Mouse (Mus musculus): ENCODE results near the gene Grm8.
"Not testable (repeated sequence)": the region's sequence is repeated elsewhere in the genome, so short reads cannot be mapped to it uniquely, and the experiment has no call there.

The Grm8 gene

DNA sequence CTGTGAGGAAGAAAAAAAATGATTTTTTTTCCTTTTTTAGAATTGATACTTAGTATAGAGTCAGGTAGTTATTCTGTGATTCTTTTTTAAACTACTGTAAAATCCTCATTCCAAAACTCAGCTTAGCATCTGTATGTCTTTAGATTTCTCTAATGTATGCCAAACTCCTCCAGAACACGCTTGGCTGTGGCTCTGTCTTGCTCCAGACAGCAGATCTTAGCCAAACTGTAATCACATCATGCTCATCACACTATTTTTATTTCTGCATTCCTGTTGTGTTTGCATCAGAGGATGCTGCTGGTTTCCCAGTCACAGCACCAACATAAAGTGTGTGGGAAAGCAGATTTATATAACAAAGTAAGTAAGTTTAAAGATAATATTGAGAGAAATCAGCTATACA lies 249.2 kb downstream of the Grm8 start:
- Histone ChIP-seq H3K27me3 (ENCODE audit: control insufficient read depth, insufficient read depth, low read length, poor library complexity, severe bottlenecking) (no peaks in the 10 kb centered on the region), H3K36me3 (ENCODE audit: control insufficient read depth, insufficient read depth, low read length, poor library complexity, severe bottlenecking) (no peaks in the 10 kb centered on the region)
- DNase-seq (ENCODE audit: low read depth, low spot score), result no peak

- no peak for DNase-seq (ENCODE audit: low read depth, low spot score)
- H3K27me3 ChIP-seq (ENCODE audit: control insufficient read depth, insufficient read depth, low read length, poor library complexity, severe bottlenecking), result no peaks in the 10 kb centered on the region
- no peaks in the 10 kb centered on the region for H3K36me3 ChIP-seq (ENCODE audit: control insufficient read depth, insufficient read depth, low read length, poor library complexity, severe bottlenecking)
Observed at GRCm38 (mm10) chr6:27849644-27850043, 285.3 kb downstream of the Grm8 start.

DNA sequence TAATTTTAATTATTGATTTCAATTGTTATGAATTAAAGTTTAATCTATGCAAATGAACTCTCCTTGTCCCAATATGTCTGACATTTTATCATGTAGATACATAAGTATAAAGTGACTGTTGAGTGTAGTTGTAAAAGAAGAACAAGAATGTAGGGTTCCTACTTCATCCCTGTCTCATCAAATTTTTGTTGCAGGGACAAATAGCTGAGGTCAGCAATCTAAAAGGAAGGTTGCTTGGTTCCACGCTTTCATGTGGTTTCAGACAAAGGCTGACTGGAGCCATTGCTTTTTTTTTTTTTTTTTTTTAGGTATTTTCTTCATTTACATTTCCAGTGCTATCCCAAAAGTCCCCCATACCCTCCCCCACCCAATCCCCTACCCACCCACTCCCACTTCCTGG lies 298.8 kb downstream of the Grm8 start:
- DNase-seq (ENCODE audit: low read depth, low spot score), result no peak
- H3K36me3 ChIP-seq (ENCODE audit: control insufficient read depth, insufficient read depth, low read length, poor library complexity, severe bottlenecking), result no peaks in the 10 kb centered on the region

GRCm38 (mm10) chr6:27819735-27820134 lies 315.2 kb downstream of the Grm8 start:
- H3K27me3 ChIP-seq (ENCODE audit: control insufficient read depth, insufficient read depth, low read length, poor library complexity, severe bottlenecking); DNase-seq (ENCODE audit: low read depth, low spot score); H3K36me3 ChIP-seq (ENCODE audit: control insufficient read depth, insufficient read depth, low read length, poor library complexity, severe bottlenecking): not testable (repeated sequence)

More for the DNA sequence above, 298.8 kb downstream of the Grm8 start:
- no peaks in the 10 kb centered on the region for H3K27me3 ChIP-seq (ENCODE audit: control insufficient read depth, insufficient read depth, low read length, poor library complexity, severe bottlenecking)

GRCm38 (mm10) chr6:27812789-27813188 lies 322.2 kb downstream of the Grm8 start:
- Histone ChIP-seq H3K36me3 (ENCODE audit: control insufficient read depth, insufficient read depth, low read length, poor library complexity, severe bottlenecking) (no peaks in the 10 kb centered on the region), H3K27me3 (ENCODE audit: control insufficient read depth, insufficient read depth, low read length, poor library complexity, severe bottlenecking) (no peaks in the 10 kb centered on the region)
- DNase-seq (ENCODE audit: low read depth, low spot score), result no peak

DNA sequence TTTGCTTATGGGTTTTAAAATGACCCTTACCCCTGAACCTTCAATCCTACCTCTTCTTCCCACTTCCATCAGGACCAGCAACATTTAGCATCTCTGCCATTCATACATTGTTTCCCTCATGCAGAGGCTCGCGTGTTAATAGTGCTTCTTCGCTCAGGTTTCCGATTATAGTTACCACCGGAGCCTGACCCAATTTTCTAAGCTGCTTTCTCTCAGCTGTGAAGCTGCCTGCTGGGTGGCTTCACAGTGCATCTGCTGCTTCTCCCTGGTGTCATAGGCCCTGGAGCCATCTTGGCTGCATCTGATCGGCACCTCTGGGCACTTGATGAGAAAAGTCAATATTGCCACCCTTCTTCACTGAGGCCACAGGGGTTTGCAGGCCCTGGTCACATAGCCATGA lies 325.0 kb downstream of the Grm8 start:
- no peak for DNase-seq (ENCODE audit: low read depth, low spot score)
- Histone ChIP-seq H3K36me3 (ENCODE audit: control insufficient read depth, insufficient read depth, low read length, poor library complexity, severe bottlenecking) (no peaks in the 10 kb centered on the region), H3K27me3 (ENCODE audit: control insufficient read depth, insufficient read depth, low read length, poor library complexity, severe bottlenecking) (no peaks in the 10 kb centered on the region)

GRCm38 (mm10) chr6:27806741-27807140 lies 328.2 kb downstream of the Grm8 start:
- H3K36me3 ChIP-seq (ENCODE audit: control insufficient read depth, insufficient read depth, low read length, poor library complexity, severe bottlenecking), result no peaks in the 10 kb centered on the region
- DNase-seq (ENCODE audit: low read depth, low spot score), result no peak
- no peaks in the 10 kb centered on the region for H3K27me3 ChIP-seq (ENCODE audit: control insufficient read depth, insufficient read depth, low read length, poor library complexity, severe bottlenecking)

DNA sequence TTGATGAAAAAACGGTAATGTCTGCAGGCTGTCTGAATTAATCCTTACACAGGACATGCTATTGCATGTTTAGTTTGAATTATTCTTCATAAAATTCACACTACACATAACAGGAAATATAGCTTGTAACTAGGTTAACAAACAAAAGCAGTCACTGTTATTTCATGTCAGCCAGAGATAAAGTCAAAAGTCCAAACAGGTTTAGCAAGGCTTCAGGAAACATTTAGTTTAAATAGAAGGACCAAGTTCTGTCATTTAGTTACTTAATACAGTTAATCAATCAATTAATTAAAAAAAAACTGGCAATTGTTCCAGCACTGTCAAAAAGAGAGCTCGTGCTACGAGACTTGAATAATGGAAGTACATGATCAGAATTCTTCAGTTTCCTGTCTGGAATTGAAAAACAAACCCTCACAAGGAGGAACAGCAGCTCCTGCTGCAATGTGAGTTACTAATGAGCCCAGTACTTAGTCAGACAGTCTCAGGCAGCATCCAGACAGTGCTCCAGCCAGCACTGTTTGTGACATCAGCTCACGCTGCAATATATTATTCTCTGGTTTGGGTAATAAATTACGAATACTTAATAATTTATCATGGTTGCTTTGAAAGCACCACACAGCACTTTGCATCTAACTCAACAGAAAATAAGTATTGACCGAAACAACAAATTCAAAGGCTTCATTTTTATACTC lies 334.0 kb downstream of the Grm8 start:
- no peak for DNase-seq (ENCODE audit: low read depth, low spot score)
- H3K36me3 ChIP-seq (ENCODE audit: control insufficient read depth, insufficient read depth, low read length, poor library complexity, severe bottlenecking), result no peaks in the 10 kb centered on the region
- no peaks in the 10 kb centered on the region for H3K27me3 ChIP-seq (ENCODE audit: control insufficient read depth, insufficient read depth, low read length, poor library complexity, severe bottlenecking)

DNA sequence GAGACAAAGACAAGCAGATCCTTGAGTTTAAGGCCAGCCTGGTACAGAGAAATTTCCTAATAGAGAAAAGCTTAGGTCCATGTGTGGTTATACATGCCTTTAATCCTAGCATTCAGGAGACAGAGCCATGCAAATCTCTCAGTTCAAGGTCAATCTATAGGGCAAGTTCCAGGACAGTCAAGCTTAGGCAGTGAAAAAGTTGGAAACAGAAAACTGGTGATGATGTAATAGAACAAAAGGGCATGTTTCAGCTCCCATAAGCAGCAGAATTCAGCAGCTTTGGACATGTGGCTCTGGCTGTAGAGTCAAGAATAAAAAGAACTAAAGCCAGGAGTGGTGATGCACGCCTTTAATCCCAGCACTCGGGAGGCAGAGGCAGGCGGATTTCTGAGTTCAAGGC lies 336.2 kb downstream of the Grm8 start:
- H3K27me3 ChIP-seq (ENCODE audit: control insufficient read depth, insufficient read depth, low read length, poor library complexity, severe bottlenecking), result no peaks in the 10 kb centered on the region
- no peaks in the 10 kb centered on the region for H3K36me3 ChIP-seq (ENCODE audit: control insufficient read depth, insufficient read depth, low read length, poor library complexity, severe bottlenecking)
- DNase-seq (ENCODE audit: low read depth, low spot score), result no peak

DNA sequence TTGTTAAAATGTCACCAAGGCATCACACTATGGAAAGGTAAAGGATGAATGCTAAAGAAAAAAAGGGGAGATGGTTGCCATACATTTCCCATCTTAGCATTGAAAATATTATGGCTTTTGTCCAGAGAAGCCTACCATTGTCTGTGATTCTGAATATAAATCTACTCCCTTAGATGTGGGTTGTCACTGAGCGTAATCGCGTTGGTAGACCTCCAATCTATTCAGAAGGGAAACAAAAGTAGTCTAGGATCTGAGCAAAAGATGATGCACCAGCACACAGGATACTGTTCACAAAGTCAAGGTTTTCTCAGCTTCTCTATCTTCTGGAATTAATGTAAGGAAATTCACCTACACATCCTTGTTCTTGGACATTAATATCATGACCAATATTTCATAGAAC lies 345.4 kb downstream of the Grm8 start:
- no peaks in the 10 kb centered on the region for H3K27me3 ChIP-seq (ENCODE audit: control insufficient read depth, insufficient read depth, low read length, poor library complexity, severe bottlenecking)
- no peaks in the 10 kb centered on the region for H3K36me3 ChIP-seq (ENCODE audit: control insufficient read depth, insufficient read depth, low read length, poor library complexity, severe bottlenecking)
- DNase-seq (ENCODE audit: low read depth, low spot score), result no peak

- no peak for DNase-seq (ENCODE audit: low read depth, low spot score)
- H3K36me3 ChIP-seq (ENCODE audit: control insufficient read depth, insufficient read depth, low read length, poor library complexity, severe bottlenecking), result no peaks in the 10 kb centered on the region
- no peaks in the 10 kb centered on the region for H3K27me3 ChIP-seq (ENCODE audit: control insufficient read depth, insufficient read depth, low read length, poor library complexity, severe bottlenecking)
Observed at GRCm38 (mm10) chr6:27789151-27789550, 345.8 kb downstream of the Grm8 start.

GRCm38 (mm10) chr6:27782251-27782650 lies 352.7 kb downstream of the Grm8 start:
- DNase-seq (ENCODE audit: low read depth, low spot score), result no peak
- no peaks in the 10 kb centered on the region for H3K27me3 ChIP-seq (ENCODE audit: control insufficient read depth, insufficient read depth, low read length, poor library complexity, severe bottlenecking)
- no peaks in the 10 kb centered on the region for H3K36me3 ChIP-seq (ENCODE audit: control insufficient read depth, insufficient read depth, low read length, poor library complexity, severe bottlenecking)

DNA sequence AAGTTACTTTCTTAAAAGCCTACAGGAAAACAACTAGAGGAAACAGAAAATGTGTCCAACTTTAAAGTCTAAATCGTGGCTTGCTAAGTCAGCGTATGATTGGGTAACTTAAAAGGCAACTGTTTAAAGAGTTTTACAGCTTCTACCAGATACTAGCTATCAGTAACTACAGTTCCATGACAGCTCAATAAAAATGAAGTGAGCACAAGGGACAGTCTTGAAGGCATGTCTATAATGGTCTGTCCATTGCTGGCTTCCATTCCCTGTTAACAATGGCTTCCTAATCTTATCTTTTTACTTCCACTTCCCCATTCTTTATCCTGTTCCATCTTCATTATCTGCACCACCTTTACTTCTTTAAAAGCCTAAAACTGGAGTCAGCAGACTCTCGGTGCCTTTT lies 353.6 kb downstream of the Grm8 start:
- no peak for DNase-seq (ENCODE audit: low read depth, low spot score)
- H3K36me3 ChIP-seq (ENCODE audit: control insufficient read depth, insufficient read depth, low read length, poor library complexity, severe bottlenecking), result no peaks in the 10 kb centered on the region
- no peaks in the 10 kb centered on the region for H3K27me3 ChIP-seq (ENCODE audit: control insufficient read depth, insufficient read depth, low read length, poor library complexity, severe bottlenecking)

DNA sequence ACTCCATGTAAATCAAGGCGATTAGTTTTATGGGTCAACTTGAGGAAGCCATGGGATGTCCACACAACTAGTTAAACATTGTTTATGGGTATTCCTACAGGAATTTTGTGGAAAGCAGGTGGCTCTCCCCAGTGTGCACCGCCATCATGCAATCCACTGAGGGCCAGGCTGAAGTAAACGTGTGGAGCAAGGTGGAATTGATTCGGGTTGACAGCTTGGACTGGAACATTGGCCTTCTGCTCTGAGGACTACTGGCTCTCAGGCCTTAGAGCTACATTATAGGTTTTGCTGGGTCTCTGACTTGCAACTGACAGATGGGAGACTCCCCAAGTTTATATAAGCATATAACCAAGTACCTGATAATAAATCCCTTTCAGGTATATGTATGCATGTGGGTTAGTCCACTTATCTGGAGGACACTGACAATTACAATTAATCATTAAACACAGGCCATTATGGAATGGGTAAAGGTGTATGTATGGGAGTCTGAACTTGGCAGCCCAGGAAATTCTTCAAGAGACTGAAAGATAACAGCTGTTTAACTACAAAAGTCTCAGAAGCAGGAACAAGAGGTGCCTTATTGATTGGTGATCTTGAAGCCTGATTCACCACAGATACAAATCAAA lies 359.2 kb downstream of the Grm8 start:
- Histone ChIP-seq H3K36me3 (ENCODE audit: control insufficient read depth, insufficient read depth, low read length, poor library complexity, severe bottlenecking) (no peaks in the 10 kb centered on the region), H3K27me3 (ENCODE audit: control insufficient read depth, insufficient read depth, low read length, poor library complexity, severe bottlenecking) (no peaks in the 10 kb centered on the region)
- DNase-seq (ENCODE audit: low read depth, low spot score), result no peak

DNA sequence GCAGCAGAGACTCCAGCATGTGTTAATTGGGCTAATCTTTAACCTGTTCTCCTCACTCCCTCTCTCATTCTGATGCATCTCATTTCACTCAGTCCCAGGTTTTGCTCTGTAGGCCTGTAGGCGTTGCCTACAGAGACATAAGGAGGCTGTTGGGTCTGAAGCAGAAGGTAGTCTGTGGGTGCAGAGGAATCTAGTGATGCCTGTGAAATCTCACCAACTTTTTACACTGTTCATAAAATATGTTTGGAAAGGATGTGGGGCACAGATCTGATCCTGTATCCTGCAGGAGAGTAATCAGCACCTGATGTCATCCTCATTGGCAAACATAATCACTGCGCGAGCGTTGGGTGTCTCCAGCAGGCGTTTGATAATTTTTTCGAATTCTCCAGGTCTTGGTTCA lies 372.9 kb downstream of the Grm8 start:
- DNase-seq (ENCODE audit: low read depth, low spot score), result no peak
- no peaks in the 10 kb centered on the region for H3K27me3 ChIP-seq (ENCODE audit: control insufficient read depth, insufficient read depth, low read length, poor library complexity, severe bottlenecking)
- H3K36me3 ChIP-seq (ENCODE audit: control insufficient read depth, insufficient read depth, low read length, poor library complexity, severe bottlenecking), result no peaks in the 10 kb centered on the region
